Mouse (Mus musculus): ENCODE data around the gene Alox12. TPM values are rescaled to one million over a fixed set of nuclear protein-coding genes. Genes with fewer than 3 reads are reported as not detected.

Gene Alox12
- total RNA-seq, 2 experiments from 2014 or later = not detected

DNA sequence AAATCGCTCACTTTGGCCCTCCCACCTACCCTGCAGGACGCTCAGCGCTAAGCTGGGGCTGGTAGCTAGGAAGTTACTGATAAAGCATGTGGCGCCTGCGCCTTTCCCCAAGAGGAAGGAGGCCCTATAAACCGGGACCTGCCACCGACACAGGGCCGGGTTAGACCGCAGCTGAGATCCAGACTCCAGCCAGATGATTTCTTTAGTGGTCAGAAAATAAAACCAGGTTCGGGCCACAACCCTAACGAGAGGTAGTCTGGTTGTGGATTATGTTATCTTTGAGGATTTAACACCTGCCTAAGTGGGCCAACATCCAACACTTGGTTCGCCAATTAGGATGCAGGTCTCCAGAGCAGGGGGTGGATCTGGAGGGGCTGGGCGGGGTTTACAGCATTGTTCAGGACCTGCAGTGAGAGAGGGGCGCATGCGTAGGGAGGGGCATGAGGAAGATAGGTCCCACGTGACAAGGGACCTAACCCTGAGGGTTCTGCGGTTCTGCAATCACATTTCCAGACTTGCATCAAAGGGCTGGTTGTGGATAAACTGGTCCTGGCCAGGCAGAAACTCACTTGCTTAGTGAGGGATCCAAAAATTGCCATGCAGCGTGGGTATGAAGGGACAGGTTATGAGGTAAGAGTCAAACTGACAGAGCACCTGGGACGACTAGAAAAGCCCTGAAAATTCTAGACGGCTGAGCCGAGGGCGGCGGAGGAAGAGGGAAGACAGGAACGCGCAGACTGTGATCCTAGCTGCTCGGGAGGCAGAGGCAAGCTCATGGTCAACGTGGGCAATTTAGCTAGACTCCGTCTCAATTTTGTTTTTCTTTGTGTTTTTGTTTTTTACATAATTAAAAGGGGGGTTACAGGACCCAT lies 34.2 kb downstream of the Alox12 start, which contains the start of gene Slc16a13:
Gene Slc16a13 (minus strand): TSS at position 334 of the 872 bp plus-strand sequence.
- peak; percentile 93 for DNase-seq

DNA sequence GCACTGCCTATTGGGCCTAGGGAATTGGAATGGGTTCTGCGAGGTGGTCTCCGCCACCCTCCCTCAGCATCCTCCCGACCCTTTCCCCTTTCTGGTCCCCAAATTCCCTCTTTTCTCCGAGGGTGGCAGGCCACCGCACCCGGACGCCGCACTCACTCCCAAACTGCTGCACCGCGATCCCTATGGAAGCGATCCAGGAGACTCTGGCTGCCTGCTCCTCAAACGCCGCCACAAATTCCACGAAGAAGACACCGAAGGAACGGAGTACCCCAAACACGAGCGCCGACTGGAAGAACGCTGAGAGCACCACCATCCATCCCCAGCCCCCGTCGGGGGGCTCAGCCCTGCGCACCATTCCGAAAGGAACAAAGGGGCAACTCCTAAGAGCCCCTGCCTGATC lies 34.8 kb downstream of the Alox12 start:
- DNase-seq = no peak

DNA sequence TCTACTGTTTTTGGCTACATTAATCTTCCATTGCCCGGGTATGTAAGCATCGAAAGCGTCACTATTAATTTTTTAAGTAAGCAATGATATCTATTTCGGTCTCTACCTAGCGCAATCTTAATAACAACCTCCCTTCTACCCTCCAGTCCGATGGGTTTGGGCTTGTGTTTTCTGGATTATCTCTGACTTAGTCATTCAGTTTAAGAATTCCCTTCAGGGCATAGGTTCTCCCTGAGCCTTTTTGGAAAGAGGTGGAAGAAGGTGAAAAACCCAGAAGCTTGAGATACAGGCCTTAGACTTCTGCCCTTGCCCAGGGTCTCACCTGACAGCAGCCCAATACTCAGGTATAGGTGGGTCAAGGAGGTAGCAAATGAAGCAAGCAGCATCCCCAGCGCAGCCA lies 35.3 kb downstream of the Alox12 start:
- DNase-seq = no peak

DNA sequence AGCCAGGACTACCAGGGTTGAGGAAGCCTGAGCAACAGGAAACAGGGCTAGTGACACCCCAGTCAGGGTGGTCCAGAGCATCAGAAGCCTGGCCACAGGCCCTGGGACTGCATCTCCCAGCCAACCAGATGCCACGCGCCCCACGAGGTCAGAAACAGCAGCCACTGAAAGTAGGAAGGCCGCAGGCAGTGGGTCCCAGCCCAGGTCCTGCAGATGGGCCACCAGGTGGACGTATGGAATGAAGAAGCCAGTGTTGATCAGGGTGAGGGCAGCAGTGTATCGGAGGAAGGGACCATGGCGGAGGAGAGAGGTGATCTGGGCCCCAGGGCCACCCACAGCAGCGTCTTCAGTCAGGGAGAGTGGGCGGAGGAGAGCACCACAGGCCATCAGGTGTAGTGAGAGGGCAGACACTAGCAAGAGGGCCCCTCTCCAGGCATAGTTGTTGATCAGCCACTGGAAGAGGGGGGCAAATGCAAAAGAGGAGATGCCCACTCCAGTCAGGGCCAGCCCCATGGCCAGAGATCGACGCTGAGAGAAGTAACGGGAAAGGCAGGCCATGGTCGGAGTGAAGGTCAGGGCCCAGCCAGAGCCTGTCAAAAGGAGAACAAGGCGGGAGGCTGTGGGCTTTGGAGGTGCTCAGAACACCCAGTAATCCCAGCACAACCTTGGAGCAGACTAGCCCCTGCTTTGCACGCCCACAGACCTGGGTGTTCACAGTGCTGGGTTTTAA lies 36.2 kb downstream of the Alox12 start:
- no peak for DNase-seq

DNA sequence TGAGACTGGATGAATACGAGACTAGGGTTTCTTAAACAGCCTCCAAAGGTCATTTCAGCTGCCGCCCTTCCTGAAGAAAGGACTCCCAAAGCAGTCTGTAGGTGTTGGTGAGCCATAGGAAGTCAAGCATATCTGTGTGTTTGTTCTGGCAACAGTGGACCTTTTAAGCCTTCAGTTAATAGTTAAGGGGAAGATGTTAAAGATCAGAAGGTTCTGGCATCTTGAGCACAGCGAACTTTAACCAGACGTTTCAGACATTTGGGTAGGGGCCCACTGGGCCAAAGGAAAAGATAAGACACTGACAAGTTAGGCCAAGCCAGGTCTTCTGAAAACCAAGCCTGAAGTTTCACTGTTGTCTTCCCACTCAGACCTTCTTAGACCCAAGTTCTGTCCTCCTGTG lies 37.1 kb downstream of the Alox12 start:
- DNase-seq = no peak

DNA sequence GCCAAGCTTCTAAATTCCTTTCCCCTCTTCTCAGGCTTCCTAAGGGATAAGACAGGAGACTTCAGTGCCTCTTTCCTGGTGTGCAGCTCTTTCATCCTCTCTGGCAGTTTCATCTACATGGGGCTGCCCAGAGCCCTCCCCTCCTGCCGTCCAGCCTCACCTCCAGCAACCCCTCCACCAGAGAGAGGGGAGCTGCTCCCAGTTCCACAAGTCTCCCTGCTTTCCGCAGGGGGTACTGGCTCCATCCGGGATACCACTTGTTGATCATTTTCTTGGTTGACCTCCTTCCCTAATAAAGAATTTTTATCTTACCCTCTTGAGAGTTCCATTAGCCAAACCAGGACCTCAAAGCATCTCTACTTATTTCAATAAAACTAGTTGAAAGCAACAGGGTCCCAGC lies 39.0 kb downstream of the Alox12 start:
- no peak for DNase-seq

DNA sequence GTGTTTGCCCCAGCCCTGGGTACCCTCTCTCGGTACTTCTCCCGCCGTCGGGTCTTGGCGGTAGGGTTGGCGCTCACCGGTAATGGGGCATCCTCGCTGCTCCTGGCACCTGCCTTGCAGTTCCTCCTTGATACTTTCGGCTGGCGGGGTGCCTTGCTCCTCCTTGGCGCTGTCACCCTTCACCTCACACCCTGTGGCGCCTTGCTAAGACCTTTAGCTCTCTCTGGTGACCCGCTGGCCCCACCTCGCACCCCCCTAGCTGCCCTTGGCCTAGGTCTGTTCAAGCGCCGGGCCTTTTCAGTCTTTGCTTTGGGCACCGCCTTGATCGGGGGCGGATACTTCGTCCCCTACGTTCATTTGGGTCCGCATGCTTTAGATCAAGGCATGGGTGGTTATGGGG lies 39.9 kb downstream of the Alox12 start:
- no peak for DNase-seq

DNA sequence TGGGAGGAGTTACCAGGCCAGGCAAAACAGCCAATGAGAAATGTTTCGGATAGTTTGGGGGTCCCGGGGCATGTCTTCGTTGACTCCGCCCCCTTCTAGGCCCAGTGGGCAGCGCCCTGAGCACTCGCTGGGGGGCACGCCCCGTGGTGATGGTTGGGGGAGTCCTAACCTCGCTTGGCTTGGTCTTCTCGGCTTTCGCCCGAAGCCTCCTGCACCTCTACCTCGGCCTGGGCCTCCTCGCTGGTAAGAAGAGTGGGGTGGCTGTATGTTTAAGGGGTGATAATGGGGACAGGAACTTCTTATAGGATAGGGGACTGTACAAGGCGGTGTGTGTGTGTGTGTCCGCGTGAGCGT lies 40.3 kb downstream of the Alox12 start:
- DNase-seq = no peak

DNA sequence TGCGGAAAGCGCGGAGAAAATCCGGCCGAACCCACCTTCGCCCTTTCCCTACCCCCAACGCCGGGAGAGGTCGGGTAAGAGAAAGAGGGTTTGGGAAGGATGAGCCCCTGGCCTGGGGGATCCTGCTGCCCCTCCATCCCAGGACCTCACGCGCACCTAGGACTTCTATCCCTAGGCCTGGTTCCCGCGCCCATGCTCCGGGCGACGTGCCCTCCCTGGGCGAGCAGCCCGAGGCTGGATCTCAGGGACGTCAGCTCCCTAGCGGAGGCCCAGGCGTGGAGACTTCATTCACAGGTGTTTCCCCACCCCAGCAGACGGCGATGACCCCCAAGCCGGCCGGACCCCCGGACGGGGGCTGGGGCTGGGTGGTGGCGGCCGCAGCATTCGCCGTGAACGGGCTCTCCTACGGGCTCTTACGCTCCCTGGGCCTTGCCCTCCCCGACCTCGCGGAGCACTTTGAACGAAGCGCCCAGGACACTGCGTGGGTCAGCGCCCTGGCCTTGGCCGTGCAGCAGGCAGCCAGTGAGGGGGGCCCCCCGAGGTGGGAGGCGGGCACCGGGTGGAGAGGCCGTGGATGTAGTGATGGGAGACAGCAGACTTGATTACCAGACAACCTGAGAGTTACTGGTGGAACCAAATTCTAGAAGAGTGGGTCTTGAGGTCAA lies 40.8 kb downstream of the Alox12 start:
- no peak for DNase-seq

DNA sequence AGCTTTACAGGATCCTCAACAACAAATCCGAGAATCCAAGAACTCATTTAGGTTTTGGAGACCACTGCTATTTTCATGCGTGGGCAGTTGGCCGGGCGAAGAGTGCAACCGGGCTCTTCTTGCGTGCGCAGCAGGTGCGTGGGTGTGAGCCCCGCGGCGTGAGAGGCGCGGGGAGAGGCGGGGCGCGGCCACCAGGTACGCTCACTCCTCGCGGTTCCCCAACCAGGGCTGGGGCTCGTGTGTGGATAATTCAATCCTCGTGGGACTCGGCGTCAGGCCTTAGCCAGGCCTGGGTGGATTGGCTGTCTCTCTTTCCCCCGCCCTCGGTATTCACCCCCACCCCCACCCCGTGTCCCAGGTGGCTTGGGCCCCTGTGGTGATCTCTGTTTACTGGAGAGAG lies 41.4 kb downstream of the Alox12 start:
- DNase-seq = no peak

DNA sequence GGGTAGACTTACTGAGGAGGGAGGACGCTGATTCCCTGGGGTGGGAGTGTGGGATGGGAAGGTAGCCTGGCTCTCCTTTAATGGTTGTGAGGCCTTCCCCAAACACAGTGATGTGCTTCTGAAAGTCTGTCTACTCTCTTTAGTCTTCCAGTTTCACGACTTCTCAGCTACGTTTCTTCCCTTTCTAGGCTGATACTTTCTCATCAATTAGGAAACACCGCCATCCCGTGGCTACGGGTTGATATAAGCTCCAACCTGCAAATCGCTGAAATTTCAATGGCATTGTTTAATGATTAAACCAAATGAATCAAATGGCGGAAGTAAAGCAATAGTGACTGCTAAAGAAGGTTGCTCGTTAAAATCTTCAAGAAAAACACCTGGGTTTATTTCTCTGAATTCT lies 42.3 kb downstream of the Alox12 start:
- peak; percentile 55 to 65 for DNase-seq

DNA sequence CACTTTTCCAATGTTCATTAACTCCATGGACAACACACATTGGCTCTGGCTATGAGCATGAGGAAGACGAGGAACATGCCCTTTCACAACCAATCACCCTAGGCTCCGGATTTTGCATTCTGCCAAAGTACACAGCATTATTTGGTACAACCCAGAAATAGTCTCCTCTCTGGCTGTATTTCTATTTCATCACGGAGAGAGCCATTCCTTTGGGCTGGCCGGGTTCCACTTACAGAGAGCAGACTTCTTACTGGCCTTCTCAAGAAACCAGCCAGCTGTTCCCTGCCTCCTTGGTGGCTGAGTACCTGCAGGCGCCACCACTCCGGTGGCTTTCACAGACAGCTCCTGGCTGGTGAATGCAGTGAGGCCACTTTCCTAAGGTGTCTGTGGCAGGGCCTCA lies 42.7 kb downstream of the Alox12 start, which contains the start of gene Slc16a11:
Gene Slc16a11 (plus strand): TSS at position 330 of the 400 bp plus-strand sequence.
- DNase-seq = no peak

DNA sequence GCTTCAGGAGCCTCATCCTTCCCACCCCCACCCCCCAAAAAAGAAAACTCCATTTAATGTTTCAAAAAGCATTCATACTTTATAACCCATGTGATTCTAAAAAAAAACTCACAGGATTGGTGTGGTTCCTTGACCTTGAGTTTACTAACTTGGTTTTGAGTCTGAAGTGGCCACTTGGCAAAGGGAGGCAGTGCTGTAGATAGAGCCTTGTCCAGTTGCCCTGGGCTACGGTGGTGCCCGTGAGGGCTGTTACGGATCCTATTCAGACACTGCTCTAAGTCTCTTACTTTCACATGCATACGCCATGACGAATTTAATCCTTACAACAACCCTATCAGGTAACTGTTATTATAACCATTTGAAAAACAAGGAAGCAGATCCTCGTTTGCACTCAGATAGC lies 43.2 kb downstream of the Alox12 start:
- no peak for DNase-seq

DNA sequence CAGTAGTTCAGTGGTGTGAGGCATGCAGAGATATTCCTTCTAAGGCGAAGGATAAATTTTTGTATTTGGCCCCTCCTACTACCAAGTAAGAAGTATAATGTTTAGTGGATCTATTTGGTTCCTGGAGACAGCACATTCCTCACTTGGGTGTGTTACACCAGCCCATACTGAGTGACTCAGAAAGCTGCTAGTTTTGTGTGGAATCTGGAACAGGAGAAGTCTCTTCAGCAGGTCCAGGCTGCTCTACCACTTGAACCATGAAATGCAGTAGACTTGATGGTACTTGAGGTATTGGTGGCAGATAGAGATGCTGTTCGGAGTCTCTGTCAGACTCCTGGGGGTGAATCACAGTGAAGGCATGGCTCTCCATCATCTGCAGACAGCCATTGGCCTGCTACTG lies 44.5 kb downstream of the Alox12 start:
- no peak for DNase-seq

DNA sequence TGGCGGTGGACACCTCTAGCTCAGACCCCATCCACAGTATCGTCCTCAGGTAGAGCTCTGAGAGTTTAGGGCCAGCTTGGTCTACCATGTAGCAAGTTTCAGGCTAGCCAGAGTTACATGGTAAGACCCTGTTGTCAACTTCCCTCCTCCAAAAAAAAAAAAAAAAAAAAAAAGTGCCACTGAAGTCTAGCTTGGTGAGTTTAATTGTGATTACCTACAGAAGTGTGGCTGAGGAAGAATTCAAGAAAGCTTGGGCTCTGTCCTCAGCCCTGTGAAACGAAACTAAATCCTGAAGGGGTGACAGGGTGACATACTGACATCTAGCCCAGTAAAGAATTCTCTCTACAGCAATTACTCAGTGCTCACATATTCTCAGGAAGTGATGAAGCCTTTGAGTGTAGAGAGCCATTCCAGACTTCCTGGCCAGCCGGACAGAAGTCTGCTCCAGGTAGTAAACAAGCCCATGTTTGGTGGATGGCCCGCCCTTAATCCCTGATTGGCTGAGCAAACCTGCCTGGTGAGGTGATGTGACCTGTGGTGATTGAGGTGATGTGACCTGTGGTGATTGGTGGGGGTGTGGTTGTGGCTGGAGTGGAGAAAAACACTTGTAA lies 46.3 kb downstream of the Alox12 start:
- no peak for DNase-seq

DNA sequence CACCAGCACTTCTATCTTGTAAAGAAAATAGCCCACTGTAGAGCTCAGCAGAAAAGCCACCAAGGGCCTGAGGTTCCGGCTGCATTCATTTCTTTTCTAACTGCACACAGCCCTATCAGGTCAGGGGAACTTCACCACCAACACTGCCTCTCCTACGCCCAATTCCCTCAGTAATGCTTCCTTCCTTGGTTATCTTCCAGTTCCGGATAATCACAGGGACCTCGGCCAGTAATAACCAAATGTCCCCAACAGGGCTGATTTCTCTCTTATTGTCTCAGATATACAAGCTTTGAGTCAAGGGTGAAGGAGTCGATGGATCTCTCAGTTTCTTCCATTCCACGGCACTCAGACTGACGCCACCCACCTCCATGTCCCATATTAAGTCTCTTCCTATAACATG lies 47.9 kb downstream of the Alox12 start:
- no peak for DNase-seq

DNA sequence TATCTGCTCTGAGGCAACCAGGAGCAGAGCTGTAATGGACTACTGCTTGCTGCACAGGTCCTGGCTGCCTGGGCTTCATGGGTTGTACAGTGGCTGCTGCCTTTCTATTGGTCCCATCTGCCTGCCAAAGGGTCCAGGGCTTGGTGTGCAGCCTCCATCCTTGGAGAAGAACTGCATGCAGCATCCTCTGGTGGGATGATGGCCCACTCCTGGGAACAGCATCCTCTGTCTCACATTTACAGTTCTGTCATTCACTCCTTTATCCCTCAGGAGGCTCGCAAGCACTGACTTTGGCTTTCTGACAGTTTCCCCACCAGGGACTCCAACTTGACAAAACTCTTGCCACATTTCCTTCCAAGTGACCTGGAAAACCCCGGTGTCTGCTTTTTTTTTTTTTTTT lies 48.4 kb downstream of the Alox12 start:
- DNase-seq = no peak

DNA sequence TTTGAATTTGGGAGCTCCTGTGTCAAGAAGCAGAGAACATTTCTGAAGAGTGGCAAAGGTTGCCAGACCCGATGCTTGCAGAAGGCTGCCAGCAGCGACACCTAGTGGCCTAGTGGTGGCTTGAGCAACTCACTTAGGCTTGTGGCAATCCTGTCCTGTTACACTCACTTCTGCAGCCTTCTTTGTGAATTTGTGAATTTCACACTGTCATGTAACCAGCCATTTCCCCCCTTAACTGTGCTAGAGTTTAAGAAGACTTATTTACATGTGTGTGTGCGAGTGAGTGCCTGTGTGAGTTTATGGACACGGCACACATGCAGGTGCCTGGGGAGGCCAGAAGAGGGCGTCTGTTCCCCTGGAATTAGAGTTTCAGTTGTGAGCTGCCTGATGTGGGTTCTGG lies 53.5 kb downstream of the Alox12 start:
- peak; percentile 57 to 69 for DNase-seq

DNA sequence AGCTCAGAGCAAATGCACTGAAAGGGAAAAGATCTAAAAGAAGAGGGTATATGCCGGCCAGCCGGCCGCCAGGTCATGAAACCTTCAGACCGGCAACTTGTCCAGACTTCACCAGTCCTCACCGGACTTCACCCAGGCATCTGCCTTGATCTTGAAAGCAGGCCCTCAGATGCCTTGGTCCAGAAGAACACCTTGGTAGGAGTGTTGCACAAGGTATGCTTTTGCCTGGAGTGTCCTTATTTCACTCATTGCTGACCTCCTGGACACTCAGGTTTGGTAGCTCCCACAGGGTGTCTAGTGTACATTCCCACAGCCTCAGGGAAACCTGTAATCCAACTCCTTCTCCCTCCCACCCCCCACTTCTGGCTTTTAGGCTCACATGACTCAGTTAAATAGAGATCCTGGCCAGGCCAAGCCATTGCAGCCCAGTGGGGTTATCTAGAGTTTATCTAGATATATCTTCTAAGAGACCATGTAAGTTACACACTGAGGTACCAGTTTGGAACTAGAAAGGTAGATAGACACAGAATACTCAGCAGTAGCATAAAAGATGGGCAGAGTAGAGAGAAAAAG lies 55.0 kb downstream of the Alox12 start:
- no peak for DNase-seq

DNA sequence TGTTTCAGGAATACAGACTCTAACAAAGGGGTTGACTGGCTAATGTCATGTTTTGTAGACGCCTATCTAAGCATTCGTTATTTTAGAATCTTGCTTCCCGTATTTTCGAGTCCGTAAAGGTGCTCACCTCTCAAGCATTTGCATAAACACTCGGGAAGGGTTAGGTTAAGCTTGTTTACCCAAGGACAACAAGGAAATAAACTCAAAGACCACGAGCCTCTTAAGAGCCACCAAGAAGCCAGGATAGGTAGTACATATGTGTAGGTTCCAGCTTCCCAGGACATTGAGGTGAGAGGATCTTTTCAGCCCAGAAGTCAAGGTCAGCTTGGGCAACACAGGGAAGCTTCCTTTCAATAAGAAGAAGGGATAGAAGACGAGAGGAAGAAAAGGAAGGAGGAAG lies 56.0 kb downstream of the Alox12 start:
- DNase-seq = no peak

DNA sequence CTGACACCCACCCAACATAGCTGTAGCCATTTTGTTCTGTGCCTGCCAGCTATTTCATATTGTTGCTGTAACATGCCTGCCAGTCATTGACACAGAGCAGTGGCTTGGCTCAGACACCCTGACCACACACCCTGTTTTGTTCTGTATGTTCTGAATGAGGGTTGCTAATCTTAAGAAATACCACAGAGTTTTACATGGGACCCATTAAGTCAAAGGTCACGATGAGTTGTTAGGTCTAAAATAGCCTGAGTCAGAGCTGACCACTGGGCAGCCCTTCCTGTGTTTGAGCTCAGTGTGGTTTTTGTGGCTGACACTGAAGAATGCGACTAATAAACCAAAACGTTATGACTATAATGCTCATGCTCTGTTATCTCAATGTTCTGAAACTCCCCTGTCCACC lies 56.8 kb downstream of the Alox12 start:
- DNase-seq = no peak

All from layer of hippocampus, postnatal 36 days (tissue).